Mouse (Mus musculus) thymus, postnatal 36 days (tissue): Measurements from ENCODE around the gene Odam.

Experiments used
- DNase-seq, 2 experiments: peaks; one replicate each; pipeline ENCODE4 v3.0.0; 2022; ENCODE audit warnings: mixed read lengths in 2 of 2

The Odam gene

GRCm38 (mm10) chr5:87884729-87885128, at the start of gene Odam:
TSS of gene Odam (plus strand) at chr5:87885029.
- no peak for DNase-seq

GRCm38 (mm10) chr5:87855136-87855716, 29.6 kb upstream of the Odam start:
- DNase-seq = no peak

DNA sequence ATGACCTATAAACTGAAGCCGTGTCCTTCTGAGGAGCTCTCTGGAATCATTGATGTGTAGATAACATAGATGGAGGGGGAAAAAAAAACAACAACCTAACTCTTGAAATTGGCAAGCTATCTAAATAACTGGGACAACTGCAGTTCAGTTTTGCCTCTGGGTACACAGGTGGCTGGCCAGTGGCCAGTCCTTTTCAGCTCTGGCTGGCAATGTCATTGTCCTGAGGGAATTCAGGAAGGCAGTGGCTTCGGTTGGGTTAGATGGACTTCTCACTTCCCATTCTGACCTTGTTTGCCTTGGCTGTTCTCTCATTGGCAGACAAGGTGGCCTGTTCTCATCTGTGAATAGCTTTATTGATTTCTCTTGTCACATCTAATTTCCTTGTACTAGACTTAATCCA, 14.7 kb upstream of the Odam start:
- DNase-seq = no peak

GRCm38 (mm10) chr5:87871423-87871822, 13.4 kb upstream of the Odam start:
- no peak for DNase-seq

DNA sequence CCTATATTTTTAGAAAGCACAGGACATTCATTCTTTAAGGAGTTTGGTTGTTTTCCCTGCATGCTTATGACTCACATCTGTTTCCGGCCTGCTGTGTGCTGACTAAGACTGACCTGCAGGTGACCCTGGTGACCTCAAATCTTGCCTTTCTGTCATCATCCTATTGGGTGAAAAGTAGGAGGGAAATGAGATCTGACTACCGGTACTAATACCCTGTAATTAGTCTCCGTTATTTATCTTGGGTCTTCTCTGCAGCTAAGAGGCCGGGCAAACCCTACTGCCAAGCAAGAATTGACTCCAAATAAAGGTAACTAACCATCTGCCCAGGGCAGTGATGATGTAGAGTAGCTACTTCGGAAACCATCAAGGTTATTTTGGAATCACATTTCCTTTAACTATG, 40.5 kb downstream of the Odam start, which contains the start of gene Csn3:
TSS of gene Csn3 (plus strand) at position 208 of the 400 bp plus-strand sequence.
- DNase-seq = no peak

GRCm38 (mm10) chr5:87931603-87932002, 46.8 kb downstream of the Odam start:
- DNase-seq = no peak

GRCm38 (mm10) chr5:87940752-87941151, 55.9 kb downstream of the Odam start:
- no peak for DNase-seq

GRCm38 (mm10) chr5:87942515-87942914, 57.7 kb downstream of the Odam start:
- DNase-seq = no peak
